14 mouse cellular contexts compared by ENCODE assay signal in the genomic region with DNA sequence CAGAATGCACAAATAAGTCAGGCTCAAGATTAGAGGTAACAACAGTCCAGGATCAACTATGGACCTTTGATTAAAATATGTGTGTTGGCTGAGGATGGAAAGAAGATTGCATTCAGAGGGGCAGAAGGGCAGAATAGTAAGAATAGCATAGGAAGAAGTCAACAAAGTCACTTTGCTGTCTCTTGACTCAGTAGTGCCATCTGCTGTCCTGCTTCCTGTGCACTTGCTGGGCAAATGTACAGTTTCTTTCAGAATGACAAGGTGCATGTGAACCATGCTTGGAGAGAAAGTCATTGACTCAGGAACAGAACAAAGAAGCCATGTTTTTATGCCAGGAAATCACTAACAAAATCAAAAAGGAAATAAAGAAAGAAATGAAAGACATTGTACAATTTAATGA. TPM values are rescaled to one million over a fixed set of nuclear protein-coding genes. Genes with fewer than 3 reads are reported as not detected.
DNase-seq lines count a peak whose midpoint lies in the region; ATAC-seq lines count a peak whose summit lies in the region.
"Had no signal": no experiment of that assay in that cellular context is flagged by ENCODE, and none has a peak within 500 bp of the region (broad histone marks: within the 10 kb centered on the region; RNA-seq: fewer than 3 reads in every experiment).

No protein-coding gene starts in this region.

- peak; percentile 9 for DNase-seq in heart, adult 11 months
- DNase-seq in heart, adult 9 months (ENCODE audit: low spot score in 2 of 2): no peak
- DNase-seq in left cerebral cortex, adult 11 months (ENCODE audit: low spot score): peak; percentile 1
- no peak for DNase-seq in left cerebral cortex, postnatal 10 days (ENCODE audit: extremely low spot score in 1 of 2, low spot score in 2 of 2)
- DNase-seq in testis, postnatal 10 days (ENCODE audit: low spot score): peak; percentile 44
- no peak for DNase-seq in testis, postnatal 14 days (ENCODE audit: low spot score)
- DNase-seq in thymus, postnatal 10 days (ENCODE audit: low spot score in 2 of 2): no peak
- DNase-seq: cerebellum, adult 8-10 months; kidney, adult 18-20 months; liver, embryonic 13.5 days had no signal

- ATAC-seq in megakaryocyte-erythroid progenitor cell, adult 5-6 weeks (replicated peaks; ENCODE audit: low FRiP score, low TSS enrichment, poor library complexity, severe bottlenecking): no peak
- ATAC-seq: midbrain, embryonic 15.5 days had no signal

- intact Hi-C loops in left cerebral cortex, postnatal 10 days (cut with DNase I): no loop called here

RNA-seq across cellular contexts. Expression of gene Defb8, which starts 40.2 kb away (rescaled TPM):
- not detected for total RNA-seq in left cerebral cortex, postnatal 10 days (2021)
- total RNA-seq in megakaryocyte-erythroid progenitor cell, adult 5-6 weeks (2014; fragmentation: Nextera tagmentation): not detected in 2 replicates
- not detected in 2 replicates for total RNA-seq in megakaryocyte-erythroid progenitor cell, adult 5-6 weeks (2017)
- total RNA-seq: heart, adult 8-10 months; heart, postnatal 25 days had no signal

Comparison
In these comparisons a context has a peak if more than half of its experiments do, and no peak if none do; other contexts are left out.
1. DNase-seq: peak in heart, adult 11 months (single experiment), left cerebral cortex, adult 11 months (single experiment) and testis, postnatal 10 days (single experiment); none in heart, adult 9 months (0 of 2), left cerebral cortex, postnatal 10 days (0 of 2), testis, postnatal 14 days (single experiment) and thymus, postnatal 10 days (0 of 2).